Mouse (Mus musculus) myocyte (in vitro differentiated cells): ENCODE results near the gene Tesk2. TPM values are rescaled to one million over a fixed set of nuclear protein-coding genes. Genes with fewer than 3 reads are reported as not detected.

Source experiments
- H3K27me3 ChIP-seq: one replicate; pipeline ENCODE4 v1.6.1; 2011; ENCODE audit not compliant: control insufficient read depth, insufficient read depth, insufficient read length
- H3K36me3 ChIP-seq: one replicate; pipeline ENCODE4 v1.6.1; 2011; ENCODE audit not compliant: control insufficient read depth, insufficient read depth
- H3K4me2 ChIP-seq: one replicate; pipeline ENCODE4 v1.6.1; 2011; ENCODE audit warnings: low read depth, control low read depth
- H3K4me3 ChIP-seq: one replicate; pipeline ENCODE4 v1.5.1; 2011; ENCODE audit warnings: mild to moderate bottlenecking, control low read depth, moderate library complexity
- H3K79me2 ChIP-seq: one replicate; pipeline ENCODE4 v1.6.1; 2011; ENCODE audit not compliant: control insufficient read depth, insufficient read depth
- H3ac ChIP-seq: one replicate; pipeline ENCODE4 v1.6.1; 2011; ENCODE audit not compliant: control insufficient read depth, insufficient read length
- CEBPB ChIP-seq: IDR thresholded peaks from 2 replicates; pipeline ENCODE4 v1.6.1; 2011; ENCODE audit warnings: mild to moderate bottlenecking, moderate library complexity; ENCODE audit not compliant: poor library complexity, insufficient read depth, severe bottlenecking
- E2F4 ChIP-seq: IDR thresholded peaks from one replicate; pipeline ENCODE4 v1.6.1; 2011; ENCODE audit warnings: mild to moderate bottlenecking, control low read depth, moderate library complexity; ENCODE audit not compliant: insufficient read depth
- MAX ChIP-seq: IDR thresholded peaks from one replicate; pipeline ENCODE4 v1.6.1; 2011; ENCODE audit warnings: low read depth, mild to moderate bottlenecking, control low read depth
- MYOD1 ChIP-seq, 3 experiments: IDR thresholded peaks; one replicate each; pipeline ENCODE4 v1.6.1; 2011; ENCODE audit warnings: control low read depth in 2 of 3, low read depth in 2 of 3, mild to moderate bottlenecking in 2 of 3, moderate library complexity in 1 of 3; ENCODE audit not compliant: insufficient read length in 2 of 3, control insufficient read depth in 1 of 3
- MYOG ChIP-seq, 3 experiments: IDR thresholded peaks; one replicate each; pipeline ENCODE4 v1.6.1; 2011; ENCODE audit warnings: control low read depth in 2 of 3, low read depth in 2 of 3, mild to moderate bottlenecking in 2 of 3; ENCODE audit not compliant: insufficient read length in 2 of 3, control insufficient read depth in 1 of 3, insufficient read depth in 1 of 3
- POLR2A ChIP-seq: IDR thresholded peaks from one replicate; pipeline ENCODE4 v1.6.1; 2011; ENCODE audit warnings: low read depth, mild to moderate bottlenecking, control low read depth, moderate library complexity; ENCODE audit not compliant: insufficient read length
- POLR2AphosphoS2 ChIP-seq: IDR thresholded peaks from one replicate; pipeline ENCODE4 v1.6.1; 2011; ENCODE audit warnings: low read depth, control low read depth; ENCODE audit not compliant: insufficient read length
- REST ChIP-seq: IDR thresholded peaks from one replicate; pipeline ENCODE4 v1.6.1; 2011; ENCODE audit warnings: mild to moderate bottlenecking, control low read depth, moderate library complexity; ENCODE audit not compliant: insufficient read depth, insufficient read length
- SRF ChIP-seq: IDR thresholded peaks from one replicate; pipeline ENCODE4 v1.6.1; 2011; ENCODE audit warnings: low read depth; ENCODE audit not compliant: control insufficient read depth, insufficient read length
- TCF12 ChIP-seq: IDR thresholded peaks from one replicate; pipeline ENCODE4 v1.6.1; 2011; ENCODE audit warnings: mild to moderate bottlenecking, control low read depth; ENCODE audit not compliant: poor library complexity, insufficient read depth, severe bottlenecking
- TCF3 ChIP-seq: IDR thresholded peaks from one replicate; pipeline ENCODE4 v1.6.1; 2011; ENCODE audit warnings: low read depth, control low read depth; ENCODE audit not compliant: insufficient read length
- USF1 ChIP-seq: IDR thresholded peaks from one replicate; pipeline ENCODE4 v1.6.1; 2011; ENCODE audit warnings: low read depth, mild to moderate bottlenecking, control low read depth, moderate library complexity
- polyA plus RNA-seq: library from polyadenylated mRNA; unstranded; fragments of >200 nt; fragmentation: generic; extraction: Trizol; gene quantifications from one replicate; pipeline ENCODE4 v1.2.1, GENCODE M21; 2012; ENCODE audit warnings: missing spikeins

Tesk2 gene
- polyA plus RNA-seq, 1 experiment: 3.8 TPM

- Histone ChIP-seq H3K79me2 (peaks cover 22% of the 10 kb centered on the region), H3K36me3 (peaks cover 19% of the 10 kb centered on the region), H3K4me2 (peak within 1 kb of the TSS; percentile 95), H3K27me3 (no peaks in the 10 kb centered on the region), H3ac (peak within 1 kb of the TSS; percentile 53), H3K4me3 (peak within 1 kb of the TSS; percentile 83)
- TF ChIP-seq E2F4 (peak; percentile 86), SRF (no peak), POLR2A (peak; percentile 87), CEBPB (no peak), POLR2AphosphoS2 (peak; percentile 92), MYOG (IDR thresholded peaks at IDR 0.05; ENCODE audit: control insufficient read depth in 1 of 3, insufficient read depth in 1 of 3, insufficient read length in 2 of 3, low read depth in 2 of 3) (peak in 1 of 3 experiments; percentile 6)
Observed at GRCm38 (mm10) chr4:116807197-116808129, 86.7 kb downstream of the Tesk2 start, which contains the start of the genes Toe1 and Mutyh. Gene Toe1 (minus strand): TSS chr4:116807640. Gene Mutyh (plus strand): TSS chr4:116807723.

GRCm38 (mm10) chr4:116811012-116811411 is 90.3 kb downstream of the Tesk2 start:
- Histone ChIP-seq H3K79me2 (peaks cover 14% of the 10 kb centered on the region), H3K4me2 (no peak overlapping the region), H3K4me3 (no peak overlapping the region), H3K36me3 (no peaks in the 10 kb centered on the region), H3ac (no peak overlapping the region), H3K27me3 (no peaks in the 10 kb centered on the region)
- TF ChIP-seq TCF3 (no peak), E2F4 (no peak), MYOG (IDR thresholded peaks at IDR 0.05; ENCODE audit: control insufficient read depth in 1 of 3, insufficient read depth in 1 of 3, insufficient read length in 2 of 3, low read depth in 2 of 3) (no peak), REST (no peak), USF1 (no peak), SRF (no peak), CEBPB (no peak), MAX (no peak), POLR2AphosphoS2 (no peak), TCF12 (no peak), MYOD1 (IDR thresholded peaks at IDR 0.05; ENCODE audit: control insufficient read depth in 1 of 3, insufficient read length in 2 of 3, low read depth in 2 of 3) (no peak), POLR2A (no peak)

GRCm38 (mm10) chr4:116815276-116815675 is 94.5 kb downstream of the Tesk2 start:
- no peaks in the 10 kb centered on the region for H3K79me2 ChIP-seq
- no peaks in the 10 kb centered on the region for H3K27me3 ChIP-seq
- H3K4me2 ChIP-seq: peak overlapping the region; percentile 61
- no peaks in the 10 kb centered on the region for H3K36me3 ChIP-seq
- no peak overlapping the region for H3ac ChIP-seq
- TF ChIP-seq TCF12: no peak
- TF ChIP-seq MAX: no peak
- no peak for TF ChIP-seq USF1
- no peak for TF ChIP-seq POLR2A
- TF ChIP-seq MYOG (IDR thresholded peaks at IDR 0.05; ENCODE audit: control insufficient read depth in 1 of 3, insufficient read depth in 1 of 3, insufficient read length in 2 of 3, low read depth in 2 of 3): no peak
- TF ChIP-seq REST: no peak
- TF ChIP-seq MYOD1 (IDR thresholded peaks at IDR 0.05; ENCODE audit: control insufficient read depth in 1 of 3, insufficient read length in 2 of 3, low read depth in 2 of 3): no peak
- no peak for TF ChIP-seq E2F4
- TF ChIP-seq TCF3: no peak
- H3K4me3 ChIP-seq: no peak overlapping the region

- Histone ChIP-seq H3K27me3 (no peaks in the 10 kb centered on the region), H3K36me3 (no peaks in the 10 kb centered on the region), H3K4me2 (no peak overlapping the region), H3ac (no peak overlapping the region), H3K79me2 (no peaks in the 10 kb centered on the region), H3K4me3 (no peak overlapping the region)
- TF ChIP-seq CEBPB: no peak
- no peak for TF ChIP-seq TCF3
- TF ChIP-seq USF1: no peak
- TF ChIP-seq TCF12: no peak
- no peak for TF ChIP-seq MAX
- TF ChIP-seq POLR2AphosphoS2: no peak
- TF ChIP-seq MYOG (IDR thresholded peaks at IDR 0.05; ENCODE audit: control insufficient read depth in 1 of 3, insufficient read depth in 1 of 3, insufficient read length in 2 of 3, low read depth in 2 of 3): no peak
- no peak for TF ChIP-seq SRF
- TF ChIP-seq POLR2A: no peak
- TF ChIP-seq MYOD1 (IDR thresholded peaks at IDR 0.05; ENCODE audit: control insufficient read depth in 1 of 3, insufficient read length in 2 of 3, low read depth in 2 of 3): no peak
- TF ChIP-seq REST: no peak
- no peak for TF ChIP-seq E2F4
Observed at GRCm38 (mm10) chr4:116817486-116817885, 96.7 kb downstream of the Tesk2 start.
